Mouse (Mus musculus): Measurements from ENCODE around the gene Spa17. TPM values are rescaled to one million over a fixed set of nuclear protein-coding genes. Genes with fewer than 3 reads are reported as not detected.

The Spa17 gene
- polyA plus RNA-seq, 1 experiment from 2014 or later, result 22.2 TPM

DNA sequence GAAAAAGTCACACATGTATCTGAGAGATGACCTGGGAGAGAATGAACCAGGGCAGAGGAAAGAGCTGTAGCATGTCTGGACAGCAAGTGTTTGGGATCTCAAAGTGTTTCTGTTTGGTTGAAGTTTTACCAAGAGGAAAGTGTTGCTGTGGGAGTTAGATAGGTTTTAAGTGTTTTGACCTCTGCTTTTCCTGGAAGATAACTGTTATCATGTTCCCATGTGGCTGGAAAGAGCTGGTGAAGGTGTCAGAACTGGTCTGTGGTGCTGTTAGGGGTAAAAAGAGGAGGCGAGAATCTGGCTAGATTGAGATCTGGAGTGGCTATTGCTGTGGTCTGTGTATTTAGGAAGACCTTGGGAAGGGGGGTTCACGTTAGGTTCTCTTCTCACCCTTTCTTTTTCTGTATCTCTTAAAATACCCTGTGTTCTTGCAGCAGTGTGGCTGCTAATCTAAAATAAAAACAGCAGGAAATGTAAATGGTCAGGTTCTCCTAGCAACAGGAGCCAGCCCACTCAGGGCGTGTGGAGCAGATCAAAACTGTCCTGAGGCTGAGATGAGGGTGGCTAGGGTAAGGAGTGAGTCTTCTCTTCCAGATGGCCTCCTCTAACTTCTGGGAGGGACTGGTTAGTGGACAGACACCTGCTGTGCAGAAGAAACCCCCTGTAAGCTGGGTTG lies 41.2 kb downstream of the Spa17 start:
- Histone ChIP-seq H3K4me1 (replicated peaks) (peaks cover 21% of the 10 kb centered on the region), H3K36me3 (no peaks in the 10 kb centered on the region), H3K9me3 (no peaks in the 10 kb centered on the region), H3K27ac (no peak overlapping the region), H3K4me3 (no peak overlapping the region), H3K27me3 (ENCODE audit: insufficient read depth, poor library complexity, severe bottlenecking) (0 out of 2 replicates have a peak, but pooled peaks cover 8% of the 10 kb centered on the region)
- 72% methylated on average over 3 of the region's 3 CpGs for WGBS
- DNase-seq (ENCODE audit: low spot score), result no peak

- DNase-seq (ENCODE audit: low spot score), result no peak
- Histone ChIP-seq H3K27ac (no peak overlapping the region), H3K4me3 (no peak overlapping the region), H3K9me3 (no peaks in the 10 kb centered on the region), H3K36me3 (no peaks in the 10 kb centered on the region), H3K27me3 (ENCODE audit: insufficient read depth, poor library complexity, severe bottlenecking) (peaks cover 4% of the 10 kb centered on the region; the same call in 1 of the 2 replicates), H3K4me1 (replicated peaks) (peaks cover 13% of the 10 kb centered on the region)
- WGBS, result 80% methylated on average over 2 of the region's 2 CpGs
Measured at GRCm38 (mm10) chr9:37569231-37569835, 44.2 kb downstream of the Spa17 start.

- Histone ChIP-seq H3K36me3 (no peaks in the 10 kb centered on the region), H3K9me3 (no peaks in the 10 kb centered on the region), H3K27ac (no peak overlapping the region), H3K4me1 (replicated peaks) (peaks cover 13% of the 10 kb centered on the region), H3K27me3 (ENCODE audit: insufficient read depth, poor library complexity, severe bottlenecking) (peaks cover 3% of the 10 kb centered on the region; the same call in 1 of the 2 replicates), H3K4me3 (no peak overlapping the region)
- DNase-seq (ENCODE audit: low spot score), result no peak
- 45% methylated on average over 4 of the region's 4 CpGs for WGBS
Measured at GRCm38 (mm10) chr9:37568605-37569214, 44.8 kb downstream of the Spa17 start.

- DNase-seq (ENCODE audit: low spot score), result no peak
- WGBS, result 54% methylated on average over 15 of the region's 15 CpGs
- Histone ChIP-seq H3K4me1 (replicated peaks) (peaks cover 13% of the 10 kb centered on the region), H3K9me3 (no peaks in the 10 kb centered on the region), H3K27me3 (ENCODE audit: insufficient read depth, poor library complexity, severe bottlenecking) (no peaks in the 10 kb centered on the region; the same call in 1 of the 2 replicates), H3K27ac (no peak overlapping the region), H3K4me3 (no peak overlapping the region), H3K36me3 (no peaks in the 10 kb centered on the region)
Measured at GRCm38 (mm10) chr9:37567892-37568604, 45.5 kb downstream of the Spa17 start.

GRCm38 (mm10) chr9:37567454-37567853 lies 46.1 kb downstream of the Spa17 start:
- Histone ChIP-seq H3K4me3 (no peak overlapping the region), H3K27me3 (ENCODE audit: insufficient read depth, poor library complexity, severe bottlenecking) (no peaks in the 10 kb centered on the region; the same call in 1 of the 2 replicates), H3K9me3 (no peaks in the 10 kb centered on the region), H3K36me3 (no peaks in the 10 kb centered on the region), H3K27ac (no peak overlapping the region), H3K4me1 (replicated peaks) (peaks cover 13% of the 10 kb centered on the region)
- 61% methylated on average over 5 of the region's 5 CpGs for WGBS
- DNase-seq (ENCODE audit: low spot score), result no peak

GRCm38 (mm10) chr9:37567019-37567418 lies 46.5 kb downstream of the Spa17 start:
- Histone ChIP-seq H3K9me3 (no peaks in the 10 kb centered on the region), H3K36me3 (no peaks in the 10 kb centered on the region), H3K4me3 (no peak overlapping the region), H3K4me1 (replicated peaks) (peaks cover 13% of the 10 kb centered on the region), H3K27me3 (ENCODE audit: insufficient read depth, poor library complexity, severe bottlenecking) (no peaks in the 10 kb centered on the region; the same call in 1 of the 2 replicates), H3K27ac (no peak overlapping the region)
- no peak for DNase-seq (ENCODE audit: low spot score)
- whole genome bisulfite sequencing, result 93% methylated on average over 2 of the region's 2 CpGs

DNA sequence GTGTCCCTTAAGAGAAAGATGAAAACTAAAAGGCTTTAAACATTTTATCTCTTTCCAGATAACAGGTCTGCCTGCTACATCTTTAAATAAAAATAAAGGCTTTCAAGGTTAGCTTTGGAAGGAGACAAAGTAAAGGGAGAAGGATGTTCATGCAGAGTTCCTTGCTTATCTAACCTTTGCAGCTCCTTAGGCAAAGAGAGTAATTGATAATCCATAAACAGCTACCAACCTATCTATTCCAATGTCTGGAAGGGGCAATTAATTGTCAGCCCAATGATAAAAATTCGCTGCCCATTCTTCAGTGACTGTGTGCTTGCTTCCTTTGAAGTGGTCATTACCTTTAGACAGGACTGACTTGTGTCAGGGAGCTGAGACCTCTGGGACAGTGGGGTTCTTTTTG lies 49.7 kb downstream of the Spa17 start:
- Histone ChIP-seq H3K4me3 (no peak overlapping the region), H3K27me3 (ENCODE audit: insufficient read depth, poor library complexity, severe bottlenecking) (no peaks in the 10 kb centered on the region; the same call in 1 of the 2 replicates), H3K36me3 (no peaks in the 10 kb centered on the region), H3K4me1 (replicated peaks) (peaks cover 13% of the 10 kb centered on the region), H3K9me3 (no peaks in the 10 kb centered on the region), H3K27ac (no peak overlapping the region)
- no peak for DNase-seq (ENCODE audit: low spot score)
- 66% methylated on average over 1 of the region's 1 CpGs for WGBS

- Histone ChIP-seq H3K27me3 (ENCODE audit: insufficient read depth, poor library complexity, severe bottlenecking) (peaks cover 13% of the 10 kb centered on the region), H3K27ac (no peak overlapping the region), H3K4me3 (no peak overlapping the region), H3K4me1 (replicated peaks) (peaks cover 1% of the 10 kb centered on the region), H3K9me3 (no peaks in the 10 kb centered on the region), H3K36me3 (no peaks in the 10 kb centered on the region)
- WGBS, result 85% methylated on average over 2 of the region's 2 CpGs
- DNase-seq (ENCODE audit: low spot score), result no peak
Measured at GRCm38 (mm10) chr9:37560617-37561016, 52.9 kb downstream of the Spa17 start.

DNA sequence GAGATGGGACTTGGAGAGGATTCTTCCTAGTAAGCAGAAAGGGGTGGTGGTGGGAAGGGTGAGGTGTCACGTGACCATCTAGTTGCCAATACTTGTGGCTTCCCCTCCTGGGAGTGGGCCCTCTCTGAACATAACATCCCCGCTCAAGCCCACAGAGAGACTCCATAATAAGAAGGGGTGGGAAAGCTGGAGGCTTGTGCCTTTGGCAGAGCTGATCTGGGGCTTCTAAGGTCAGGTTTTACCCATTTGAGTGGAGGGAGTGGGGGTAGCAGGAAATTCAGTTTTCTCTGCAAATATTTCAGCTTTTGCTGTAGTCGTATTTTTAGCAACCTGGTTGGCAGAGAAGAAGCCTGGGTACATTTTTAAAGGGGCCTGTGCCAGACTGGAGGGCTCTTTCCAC lies 57.2 kb downstream of the Spa17 start:
- Histone ChIP-seq H3K9me3 (no peaks in the 10 kb centered on the region), H3K36me3 (no peaks in the 10 kb centered on the region), H3K27ac (no peak overlapping the region), H3K4me3 (no peak overlapping the region), H3K4me1 (replicated peaks) (peaks cover 27% of the 10 kb centered on the region), H3K27me3 (ENCODE audit: insufficient read depth, poor library complexity, severe bottlenecking) (peaks cover 56% of the 10 kb centered on the region)
- 78% methylated on average over 3 of the region's 3 CpGs for WGBS
- no peak for DNase-seq (ENCODE audit: low spot score)

DNA sequence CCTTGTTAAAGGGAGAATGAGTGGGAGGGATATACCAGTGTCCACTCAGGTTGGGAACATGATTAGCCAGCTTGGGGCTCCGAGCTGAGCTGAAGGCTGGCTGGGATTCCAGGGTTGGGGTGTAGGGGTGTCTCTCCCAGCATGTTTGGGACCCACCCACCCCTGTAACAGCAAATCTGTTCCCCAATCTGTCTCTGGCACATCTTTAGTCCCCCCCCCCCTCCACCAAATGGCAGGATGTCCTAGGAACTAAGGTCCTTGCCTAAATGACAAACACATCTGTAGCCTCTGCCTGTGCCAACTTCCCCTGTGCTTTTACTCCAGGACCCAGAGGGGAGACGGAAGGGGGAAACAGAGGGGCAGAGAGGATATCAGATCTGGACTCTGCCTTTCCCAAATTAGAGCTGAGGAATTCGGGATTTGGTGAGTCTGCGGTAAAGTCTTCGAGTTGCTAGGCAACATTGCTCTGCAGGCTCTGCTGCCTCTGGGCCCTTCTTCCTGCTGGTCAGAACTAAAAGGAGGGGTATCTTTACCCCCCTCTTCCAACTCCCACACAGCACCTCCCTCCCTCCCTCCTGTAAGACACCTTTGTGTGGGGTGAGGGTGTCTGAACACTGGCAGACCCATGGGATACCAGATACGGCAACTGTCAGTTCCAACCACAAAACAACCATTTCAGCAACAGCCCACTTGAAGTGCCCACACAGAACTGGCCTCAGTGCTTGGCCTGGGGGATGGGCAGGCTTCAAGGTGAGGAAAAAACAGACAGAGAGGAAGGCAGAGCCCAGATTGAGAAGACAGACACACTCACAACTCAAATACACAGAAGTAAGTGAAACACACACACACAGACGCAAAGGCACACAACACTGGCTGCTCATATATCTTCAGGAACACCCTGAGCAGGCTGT lies 58.4 kb downstream of the Spa17 start, which contains the start of gene Siae:
Gene Siae, plus strand, starts transcription at position 861 of the 911 bp plus-strand sequence.
- no peak within 1 kb of the TSS for H3K4me3 ChIP-seq
- H3K27me3 ChIP-seq (ENCODE audit: insufficient read depth, poor library complexity, severe bottlenecking), result peaks cover 68% of the 10 kb centered on the region
- 25% methylated on average over 7 of the region's 7 CpGs for WGBS
- no peak for DNase-seq (ENCODE audit: low spot score)
- H3K27ac ChIP-seq, result no peak within 1 kb of the TSS
- peaks cover 27% of the 10 kb centered on the region for H3K4me1 ChIP-seq (replicated peaks)
- H3K9me3 ChIP-seq, result no peaks in the 10 kb centered on the region
- H3K36me3 ChIP-seq, result no peaks in the 10 kb centered on the region

DNA sequence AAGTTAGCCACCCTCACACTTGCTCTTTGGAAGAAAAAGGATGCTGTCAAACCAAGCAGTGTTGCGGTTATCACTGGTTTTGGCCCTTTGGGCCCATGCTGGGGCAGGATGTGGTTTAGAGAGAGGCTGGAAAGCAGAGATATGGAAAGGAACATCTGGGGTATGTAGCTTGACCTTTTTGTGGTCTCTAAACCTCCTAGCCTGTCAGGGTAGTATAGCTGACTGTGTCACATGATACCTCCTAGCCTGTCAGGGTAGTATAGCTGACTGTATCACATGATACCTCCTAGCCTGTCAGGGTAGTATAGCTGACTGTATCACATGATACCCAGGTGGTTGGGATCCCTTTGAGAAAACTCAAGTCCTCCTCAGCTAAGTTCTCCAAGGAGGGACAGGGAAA lies 59.2 kb downstream of the Spa17 start:
- no peak overlapping the region for H3K27ac ChIP-seq
- no peak for DNase-seq (ENCODE audit: low spot score)
- WGBS, result 86% methylated on average over 1 of the region's 1 CpGs
- no peaks in the 10 kb centered on the region for H3K9me3 ChIP-seq
- peaks cover 27% of the 10 kb centered on the region for H3K4me1 ChIP-seq (replicated peaks)
- H3K36me3 ChIP-seq, result no peaks in the 10 kb centered on the region
- H3K4me3 ChIP-seq, result no peak overlapping the region
- peaks cover 76% of the 10 kb centered on the region for H3K27me3 ChIP-seq (ENCODE audit: insufficient read depth, poor library complexity, severe bottlenecking)
